Mouse (Mus musculus) B cell, adult 67 days (primary cell): ENCODE results near the gene Hmmr. TPM values are rescaled to one million over a fixed set of nuclear protein-coding genes. Genes with fewer than 3 reads are reported as not detected.

ENCODE experiments used
- total RNA-seq, 2 experiments: library from RNA; stranded (reverse); gene quantifications; 4 replicates each; pipeline ENCODE4 v1.2.4; 2023

Hmmr gene
- 1 to 10 TPM in 1 of 2 experiments, under 1 TPM in 1; 0.83 to 1.1 TPM for total RNA-seq

GRCm38 (mm10) chr11:40733339-40734174, at the start of gene Hmmr, which contains the start of gene Nudcd2:
Gene Hmmr, minus strand, starts transcription at chr11:40733422.
Gene Nudcd2, plus strand, starts transcription at chr11:40733667.

GRCm38 (mm10) chr11:40755109-40755627, 21.9 kb upstream of the Hmmr start, which contains the start of gene Ccng1:
Gene Ccng1, minus strand, starts transcription at chr11:40755311.

GRCm38 (mm10) chr11:40695103-40695502, 38.1 kb downstream of the Hmmr start, which contains the start of gene Mat2b:
Gene Mat2b, minus strand, starts transcription at chr11:40695203.

Other genes starting within 250 kb of the Hmmr start
- 100 to 1,000 TPM in 1 of 2 experiments, 10 to 100 TPM in 1; 90.8 to 110 TPM for gene Mat2b, start 38.2 kb downstream of the Hmmr start, total RNA-seq
- 10 to 100 TPM; 12.9 to 18.3 TPM for gene Nudcd2, start 245 bp upstream of the Hmmr start, total RNA-seq
- gene Ccng1, start 21.9 kb upstream of the Hmmr start, total RNA-seq = 10 to 100 TPM; 35.3 to 35.7 TPM